Mouse (Mus musculus) frontal cortex, postnatal 36 days (tissue): Measurements from ENCODE around the gene Stat4.

ENCODE experiments used
- DNase-seq, 2 experiments: peaks; one replicate each; pipeline ENCODE4 v3.0.0; 2022; ENCODE audit warnings: low spot score in 2 of 2

Stat4 gene

DNA sequence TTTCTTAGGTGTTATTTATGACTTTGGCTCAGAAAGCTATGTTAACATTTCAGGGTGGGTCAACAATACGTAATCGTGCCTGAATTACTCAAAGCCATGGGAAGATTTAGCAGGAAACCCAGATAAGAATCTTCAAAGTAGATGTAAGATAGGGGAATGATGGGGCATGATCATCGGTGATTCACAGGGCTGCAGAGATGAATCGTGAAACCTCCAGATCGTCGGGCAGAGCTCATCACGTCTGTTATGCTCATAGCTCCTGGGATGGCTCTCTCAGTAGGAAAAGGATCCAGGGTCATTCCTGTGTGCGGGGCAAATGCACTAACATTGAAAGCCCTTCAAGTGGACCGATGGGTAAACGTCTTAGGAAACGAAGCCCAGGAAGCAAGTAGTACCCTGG lies 120.3 kb downstream of the Stat4 start:
- no peak for DNase-seq

DNA sequence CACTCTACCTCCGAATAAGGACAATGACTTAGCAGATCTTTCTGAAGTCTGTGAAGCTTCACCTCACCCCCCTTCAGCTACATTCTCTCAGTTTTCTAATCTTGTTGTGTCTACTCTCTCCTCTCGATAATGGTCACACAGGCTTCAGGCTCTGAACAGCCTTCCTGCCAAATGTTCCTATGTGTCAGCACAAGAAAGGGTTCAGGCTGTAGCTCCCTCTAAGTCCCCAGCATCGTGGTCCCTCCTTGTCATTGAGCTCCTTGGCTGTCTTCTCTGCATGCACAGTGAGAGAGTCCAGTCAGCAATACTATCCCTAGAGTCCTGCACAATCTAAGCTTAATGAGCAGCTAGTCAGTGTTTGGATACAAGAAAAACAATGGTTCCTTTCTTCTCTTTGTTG lies 124.3 kb downstream of the Stat4 start:
- DNase-seq = no peak

DNA sequence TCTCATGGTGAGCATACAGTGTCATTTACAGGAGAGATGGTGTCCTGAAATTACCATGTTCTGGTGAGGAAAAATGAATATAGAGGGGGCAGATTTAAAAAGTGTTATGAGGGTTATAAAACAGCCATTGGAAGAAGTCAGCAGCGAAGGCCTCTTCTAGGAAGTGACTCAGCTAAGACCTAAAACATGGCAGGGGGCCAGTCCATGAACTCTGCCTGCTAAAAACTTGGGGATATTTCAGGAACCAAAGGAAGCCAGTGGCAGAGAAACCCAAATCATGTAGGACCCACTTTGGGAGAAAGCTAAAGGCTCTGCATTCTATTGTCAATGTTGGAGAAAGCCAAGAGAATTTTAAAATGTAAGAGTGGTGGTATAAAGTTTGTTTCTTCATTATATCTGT lies 125.4 kb downstream of the Stat4 start:
- DNase-seq = no peak

- DNase-seq = no peak
Measured at GRCm38 (mm10) chr1:52113067-52113665, 126.2 kb downstream of the Stat4 start.

DNA sequence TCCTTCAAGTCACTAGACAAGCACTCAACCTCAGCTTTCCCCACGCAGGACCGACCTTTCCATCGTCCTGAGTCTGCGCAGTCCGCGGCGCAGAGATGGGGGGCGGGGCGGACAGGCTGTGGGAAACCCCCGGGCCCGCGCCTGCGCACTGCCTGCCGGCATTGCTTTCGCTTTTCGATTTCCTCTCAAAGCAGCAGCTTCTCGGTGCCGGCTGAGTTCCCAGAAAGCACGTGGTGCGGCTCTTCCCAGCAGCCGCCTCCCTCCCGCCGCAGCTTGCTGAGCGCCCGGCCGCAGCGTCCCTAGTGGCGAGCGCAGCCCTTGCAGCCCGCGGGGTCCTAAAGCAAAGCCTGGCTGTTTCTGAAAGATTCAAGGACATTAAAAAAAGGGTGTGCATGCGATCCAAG lies 126.7 kb downstream of the Stat4 start:
- peak; percentile 99 for DNase-seq

GRCm38 (mm10) chr1:52116441-52116840 lies 129.5 kb downstream of the Stat4 start:
- DNase-seq = no peak

DNA sequence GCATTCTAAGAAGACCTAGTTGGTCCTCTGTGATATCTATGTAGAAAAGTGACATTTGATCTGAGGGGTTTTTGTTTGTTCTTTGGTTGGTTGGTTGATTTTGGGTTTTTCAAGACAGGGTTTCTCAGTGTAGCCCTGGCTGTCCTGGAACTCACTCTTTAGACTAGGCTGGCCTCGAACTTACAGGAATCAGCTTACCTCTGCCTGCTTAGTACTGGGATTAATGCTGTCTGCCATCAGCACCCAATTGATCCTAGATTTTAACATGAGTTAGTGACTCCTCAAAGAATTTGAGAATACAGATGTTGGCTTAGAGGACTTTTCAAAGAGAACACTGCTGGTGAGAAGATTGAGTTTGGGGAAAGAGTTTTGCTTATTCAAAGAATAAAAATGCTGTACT lies 130.8 kb downstream of the Stat4 start:
- no peak for DNase-seq

DNA sequence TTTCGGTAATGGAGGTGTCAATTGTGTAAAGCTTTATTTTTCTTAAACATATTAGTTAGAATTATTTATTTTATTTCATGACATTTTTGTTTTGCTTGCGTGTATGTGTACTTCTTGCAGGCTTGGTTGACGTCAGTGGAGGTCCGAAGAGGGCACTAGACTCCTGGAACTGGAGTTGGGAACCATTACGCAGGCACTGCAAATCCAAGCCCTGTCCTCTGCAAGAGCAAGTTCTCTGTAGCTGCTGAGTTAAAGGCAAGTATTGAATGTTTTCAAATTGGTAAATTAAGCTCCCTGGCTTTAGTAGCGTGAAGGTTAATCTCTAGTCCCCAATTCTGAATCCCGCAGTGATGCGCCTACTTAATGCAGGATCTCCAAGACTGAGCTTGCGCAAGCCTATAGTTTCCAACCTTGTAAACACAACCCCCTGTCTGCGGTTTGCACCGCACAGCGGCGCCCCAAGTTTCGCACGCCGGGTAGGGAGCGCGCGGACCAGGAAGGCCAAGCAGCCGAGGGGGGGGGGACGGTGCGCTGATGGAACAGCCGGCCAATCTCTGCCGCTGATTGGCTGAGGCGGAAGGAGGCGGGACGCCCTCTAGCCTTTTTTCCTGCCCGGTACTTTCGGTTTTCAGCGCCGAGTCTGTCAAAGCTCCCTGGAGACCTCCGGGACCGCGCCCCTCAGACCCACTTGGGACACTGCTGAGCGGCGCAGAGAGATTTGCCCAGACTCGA lies 132.1 kb downstream of the Stat4 start, which contains the start of gene Stat1:
Gene Stat1, plus strand, starts transcription at position 581 of the 732 bp plus-strand sequence.
- DNase-seq = peak; percentile 69 to 74

- DNase-seq = no peak
Measured at GRCm38 (mm10) chr1:52119691-52120090, 132.7 kb downstream of the Stat4 start.

DNA sequence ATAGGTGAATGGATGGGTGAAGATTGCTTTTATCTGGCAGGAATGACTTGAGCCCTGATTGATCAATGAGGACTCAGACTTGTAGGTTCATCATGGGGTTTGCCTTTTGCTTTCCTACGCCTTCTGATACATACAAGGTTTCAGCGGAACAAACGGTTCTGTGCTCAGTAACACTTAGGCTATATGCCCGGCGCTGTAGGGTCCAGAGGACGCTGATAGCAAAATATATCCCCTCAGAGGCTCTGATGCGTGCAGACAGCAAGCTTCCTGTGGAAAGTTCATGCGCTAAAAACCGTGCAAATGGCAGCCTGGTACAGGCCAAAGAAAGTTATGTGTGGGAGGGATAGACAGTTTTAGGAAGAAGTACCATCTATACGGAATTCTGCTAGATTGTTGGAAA lies 133.2 kb downstream of the Stat4 start:
- no peak for DNase-seq

DNA sequence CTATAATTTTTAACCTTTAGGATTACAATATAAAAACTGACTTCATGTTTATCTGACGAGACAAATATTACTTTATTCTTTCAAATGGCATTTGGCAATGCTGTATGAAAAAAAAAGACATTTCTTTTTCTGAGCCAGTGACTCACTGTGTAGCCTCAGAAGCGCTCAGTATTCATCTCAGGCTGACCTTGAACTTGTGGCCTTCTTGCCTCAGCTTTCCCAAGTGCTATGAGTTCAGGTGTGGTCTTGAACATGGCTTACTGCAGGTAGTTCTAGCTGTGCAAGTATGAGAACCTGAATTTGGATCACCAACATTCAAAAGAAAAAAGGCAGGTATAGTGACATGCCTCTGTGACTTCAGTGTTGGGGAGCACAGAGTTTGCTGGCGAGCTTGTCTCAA lies 134.1 kb downstream of the Stat4 start:
- no peak for DNase-seq

- no peak for DNase-seq
Measured at GRCm38 (mm10) chr1:52124818-52125217, 137.9 kb downstream of the Stat4 start.

- no peak for DNase-seq
Measured at GRCm38 (mm10) chr1:52127350-52127749, 140.4 kb downstream of the Stat4 start.

DNA sequence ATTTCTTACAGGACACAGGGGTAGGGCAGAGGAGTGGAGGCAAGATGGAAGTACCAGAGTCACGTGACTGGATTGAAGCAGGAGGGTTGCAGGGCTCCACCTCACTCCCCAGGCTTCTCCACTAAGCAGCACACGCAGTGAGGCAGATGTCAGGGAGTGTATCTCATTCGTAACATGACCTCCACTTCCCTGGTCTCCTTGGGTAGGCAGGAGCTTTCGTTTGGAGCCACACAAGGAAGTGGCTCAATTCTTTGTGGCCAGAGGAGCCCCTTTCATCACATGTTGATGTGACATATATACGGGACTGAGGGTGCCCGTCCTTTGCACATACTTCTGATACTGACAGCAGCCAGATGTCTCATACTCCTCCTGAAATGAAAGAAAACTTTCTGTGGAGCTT lies 142.8 kb downstream of the Stat4 start:
- no peak for DNase-seq

GRCm38 (mm10) chr1:52131787-52132377 lies 144.9 kb downstream of the Stat4 start:
- DNase-seq = peak in 1 of 2 experiments; percentile 37

GRCm38 (mm10) chr1:52133254-52133653 lies 146.3 kb downstream of the Stat4 start:
- DNase-seq = no peak

DNA sequence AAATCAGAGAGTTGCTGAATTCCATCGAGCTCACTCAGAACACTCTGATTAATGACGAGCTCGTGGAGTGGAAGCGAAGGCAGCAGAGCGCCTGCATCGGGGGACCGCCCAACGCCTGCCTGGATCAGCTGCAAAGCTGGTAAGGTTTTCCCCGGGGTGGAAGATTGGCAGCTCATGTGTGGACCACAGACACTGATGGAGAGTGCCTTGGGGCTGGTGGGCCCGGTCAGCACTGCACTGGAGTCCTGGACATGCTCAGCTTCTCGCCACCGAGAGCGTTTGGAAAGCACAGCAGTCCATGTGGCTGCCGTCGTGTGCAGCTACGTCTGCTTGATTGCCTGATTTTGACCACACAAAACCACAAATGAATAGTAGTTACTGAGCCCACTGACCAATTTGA lies 150.3 kb downstream of the Stat4 start:
- DNase-seq = no peak

DNA sequence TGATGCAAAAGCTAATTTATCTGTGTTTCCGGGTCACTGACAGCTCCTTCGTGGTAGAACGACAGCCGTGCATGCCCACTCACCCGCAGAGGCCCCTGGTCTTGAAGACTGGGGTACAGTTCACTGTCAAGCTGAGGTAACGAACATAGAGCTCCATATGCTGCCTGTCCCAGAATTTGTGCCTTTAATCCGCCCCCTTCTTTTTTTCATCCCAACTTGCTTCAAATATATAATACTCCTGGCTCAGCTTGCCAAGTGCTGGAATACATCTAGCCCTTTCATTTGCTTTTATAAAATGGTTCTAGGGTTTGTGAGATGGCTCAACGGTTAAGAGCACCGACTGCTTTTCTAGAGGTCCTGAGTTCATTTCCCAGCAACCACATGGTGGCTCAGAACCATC lies 153.6 kb downstream of the Stat4 start:
- peak in 1 of 2 experiments; percentile 60 for DNase-seq

GRCm38 (mm10) chr1:52141482-52141881 lies 154.5 kb downstream of the Stat4 start:
- no peak for DNase-seq

GRCm38 (mm10) chr1:52142117-52142516 lies 155.2 kb downstream of the Stat4 start:
- no peak for DNase-seq

DNA sequence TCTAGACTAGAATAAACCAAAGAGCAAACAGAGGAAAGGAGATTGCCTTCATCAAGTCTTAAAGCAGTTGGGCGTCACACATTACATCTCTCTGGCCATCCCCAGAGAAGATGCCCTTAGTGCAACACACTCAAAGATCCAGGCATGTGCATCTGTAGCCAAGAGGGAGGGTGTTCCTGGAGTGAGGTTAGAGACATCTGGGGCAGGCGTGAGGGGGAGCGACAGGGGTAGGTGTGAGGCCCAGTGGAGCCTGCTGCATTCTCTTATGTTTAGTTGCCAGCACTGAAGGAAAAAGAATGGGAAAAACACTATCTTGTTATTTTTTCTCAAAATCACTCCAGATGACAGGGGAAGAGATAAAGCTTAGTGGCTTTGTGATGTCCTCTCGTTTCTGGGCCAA lies 156.2 kb downstream of the Stat4 start:
- DNase-seq = no peak

- no peak for DNase-seq
Measured at GRCm38 (mm10) chr1:52143596-52144156, 156.7 kb downstream of the Stat4 start.

GRCm38 (mm10) chr1:52144907-52145306 lies 158.0 kb downstream of the Stat4 start:
- no peak for DNase-seq
